Mouse (Mus musculus) heart, embryonic 12.5 days (tissue): ENCODE measurements around the gene Rora. TPM values are rescaled to one million over a fixed set of nuclear protein-coding genes. Genes with fewer than 3 reads are reported as not detected.

Experiments used
- ATAC-seq: fragments of 200-750 bp; cut with Nextera tagmentation; 2 replicates; pipeline ENCODE4 v1.8.0; 2017; ENCODE audit warnings: moderate TSS enrichment, moderate library complexity; ENCODE audit not compliant: insufficient number of reproducible peaks, low FRiP score
- H3K27ac ChIP-seq: fragments of 300-500 bp; sonication (generic); 2 replicates; pipeline ENCODE4 v1.5.1; 2016; ENCODE audit warnings: mild to moderate bottlenecking, moderate library complexity; ENCODE audit not compliant: poor library complexity, severe bottlenecking
- H3K27me3 ChIP-seq: fragments of 300-500 bp; sonication (generic); replicated peaks from 2 replicates; pipeline ENCODE4 v1.6.1; 2016; ENCODE audit warnings: mild to moderate bottlenecking, moderate library complexity
- H3K36me3 ChIP-seq: fragments of 300-500 bp; sonication (generic); 2 replicates; pipeline ENCODE4 v1.6.1; 2016; ENCODE audit warnings: mild to moderate bottlenecking, moderate library complexity
- H3K4me1 ChIP-seq: fragments of 300-500 bp; sonication (generic); replicated peaks from 2 replicates; pipeline ENCODE4 v1.6.1; 2016; ENCODE audit warnings: mild to moderate bottlenecking
- H3K4me2 ChIP-seq: fragments of 300-500 bp; sonication (generic); 2 replicates; pipeline ENCODE4 v1.6.1; 2016; ENCODE audit warnings: mild to moderate bottlenecking, moderate library complexity
- H3K4me3 ChIP-seq: fragments of 300-500 bp; sonication (generic); 2 replicates; pipeline ENCODE4 v1.5.1; 2016; ENCODE audit warnings: mild to moderate bottlenecking
- H3K9ac ChIP-seq: fragments of 300-500 bp; sonication (generic); 2 replicates; pipeline ENCODE4 v1.6.1; 2016; ENCODE audit warnings: mild to moderate bottlenecking, moderate library complexity
- H3K9me3 ChIP-seq: fragments of 300-500 bp; sonication (generic); replicated peaks from 2 replicates; pipeline ENCODE4 v1.6.1; 2016; ENCODE audit warnings: mild to moderate bottlenecking, moderate library complexity
- WGBS: fragments of 180-500 bp; shearing (Covaris S2); methylation state at CpG from one replicate; pipeline ENCODE4 v1.1.7; 2016; 5-methylcytosine and 5-hydroxymethylcytosine counted together
- polyA plus RNA-seq: library from polyadenylated mRNA; unstranded; fragments of >200 nt; fragmentation: Nextera tagmentation; extraction: Ambion mirVana; gene quantifications from 2 replicates; pipeline ENCODE4 v1.2.1, GENCODE M21; 2016

Gene Rora
- polyA plus RNA-seq, 1 experiment from 2014 or later = 7.6 TPM

DNA sequence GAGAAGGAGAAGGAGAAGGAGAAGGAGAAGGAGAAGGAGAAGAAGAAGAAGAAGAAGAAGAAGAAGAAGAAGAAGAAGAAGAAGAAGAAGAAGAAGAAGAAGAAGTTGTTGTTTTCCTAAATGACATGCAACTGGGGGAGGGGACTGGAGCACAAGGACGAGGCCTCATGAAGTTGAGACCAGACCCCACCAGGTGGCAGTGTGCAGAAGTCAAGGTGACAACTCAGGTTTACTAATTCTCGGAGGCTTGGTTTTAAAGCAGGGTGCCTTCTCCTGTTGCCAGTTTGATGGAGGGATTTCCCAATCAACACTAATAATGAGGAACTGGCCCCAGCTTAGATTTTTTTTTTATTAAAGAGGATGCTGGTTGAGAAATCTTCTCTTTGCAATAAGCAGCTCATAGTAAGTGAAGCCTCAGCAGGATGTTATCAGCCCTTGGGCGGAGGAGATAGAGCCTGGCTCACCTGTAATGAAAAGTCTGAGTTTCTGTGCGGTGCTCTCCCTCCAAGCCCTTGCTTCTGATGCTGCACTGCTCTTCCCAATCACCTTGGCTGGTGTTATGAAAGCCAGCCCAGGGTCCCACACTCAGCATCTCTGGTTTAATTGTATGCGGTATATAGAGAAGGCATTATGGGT, 303.5 kb downstream of the Rora start:
- ATAC-seq = no peak
- H3K4me1 ChIP-seq = 0 out of 2 replicates have a peak, but pooled peaks cover 4% of the 10 kb centered on the region
- WGBS = 53% methylated on average over 5 of the region's 5 CpGs

DNA sequence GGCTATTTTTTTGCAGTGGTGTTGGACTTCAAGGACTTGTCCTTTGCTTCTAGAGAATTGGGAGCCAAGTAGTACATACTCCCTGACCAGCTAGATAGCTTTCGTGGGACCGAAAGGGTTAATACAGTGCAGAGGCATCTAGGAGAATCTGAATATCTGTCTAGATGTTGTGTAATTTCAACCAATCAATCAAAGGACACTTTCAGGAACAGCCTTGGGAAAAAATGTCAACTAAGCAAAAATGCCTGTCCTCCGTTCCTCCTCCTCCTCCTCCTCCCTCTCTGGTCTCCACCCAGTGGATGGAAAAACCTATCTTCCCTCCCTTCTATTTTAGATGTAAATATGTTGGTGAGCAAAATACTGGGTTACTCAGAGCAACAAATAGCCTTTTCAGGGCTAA, 304.2 kb downstream of the Rora start:
- H3K36me3 ChIP-seq = no peaks in the 10 kb centered on the region
- H3K4me2 ChIP-seq = no peak overlapping the region
- no peak overlapping the region for H3K27ac ChIP-seq
- no peaks in the 10 kb centered on the region for H3K27me3 ChIP-seq
- 0 out of 2 replicates have a peak, but pooled peaks cover 4% of the 10 kb centered on the region for H3K4me1 ChIP-seq
- no peak for ATAC-seq
- H3K4me3 ChIP-seq = no peak overlapping the region
- WGBS = 89% methylated on average over 3 of the region's 3 CpGs
- no peak overlapping the region for H3K9ac ChIP-seq
- H3K9me3 ChIP-seq = no peaks in the 10 kb centered on the region

More for the DNA sequence above, 303.5 kb downstream of the Rora start:
- H3K4me3 ChIP-seq = no peak overlapping the region
- H3K4me2 ChIP-seq = no peak overlapping the region
- no peak overlapping the region for H3K9ac ChIP-seq
- H3K27ac ChIP-seq = no peak overlapping the region
- no peaks in the 10 kb centered on the region for H3K27me3 ChIP-seq
- H3K36me3 ChIP-seq = no peaks in the 10 kb centered on the region
- no peaks in the 10 kb centered on the region for H3K9me3 ChIP-seq

GRCm38 (mm10) chr9:68958919-68959318, 305.3 kb downstream of the Rora start:
- ATAC-seq = no peak
- Histone ChIP-seq H3K4me2 (no peak overlapping the region), H3K27me3 (no peaks in the 10 kb centered on the region), H3K4me1 (0 out of 2 replicates have a peak, but pooled peaks cover 4% of the 10 kb centered on the region), H3K36me3 (no peaks in the 10 kb centered on the region), H3K9me3 (no peaks in the 10 kb centered on the region), H3K9ac (no peak overlapping the region), H3K27ac (no peak overlapping the region), H3K4me3 (no peak overlapping the region)
- WGBS = 63% methylated on average over 5 of the region's 5 CpGs

- Histone ChIP-seq H3K36me3 (no peaks in the 10 kb centered on the region), H3K4me3 (no peak overlapping the region), H3K4me1 (0 out of 2 replicates have a peak, but pooled peaks cover under 1% of the 10 kb centered on the region), H3K4me2 (no peak overlapping the region), H3K27ac (no peak overlapping the region), H3K9ac (no peak overlapping the region), H3K27me3 (no peaks in the 10 kb centered on the region), H3K9me3 (no peaks in the 10 kb centered on the region)
- WGBS = 85% methylated on average over 5 of the region's 5 CpGs
- no peak for ATAC-seq
These were observed 310.3 kb downstream of the Rora start for GRCm38 (mm10) chr9:68963898-68964297.

DNA sequence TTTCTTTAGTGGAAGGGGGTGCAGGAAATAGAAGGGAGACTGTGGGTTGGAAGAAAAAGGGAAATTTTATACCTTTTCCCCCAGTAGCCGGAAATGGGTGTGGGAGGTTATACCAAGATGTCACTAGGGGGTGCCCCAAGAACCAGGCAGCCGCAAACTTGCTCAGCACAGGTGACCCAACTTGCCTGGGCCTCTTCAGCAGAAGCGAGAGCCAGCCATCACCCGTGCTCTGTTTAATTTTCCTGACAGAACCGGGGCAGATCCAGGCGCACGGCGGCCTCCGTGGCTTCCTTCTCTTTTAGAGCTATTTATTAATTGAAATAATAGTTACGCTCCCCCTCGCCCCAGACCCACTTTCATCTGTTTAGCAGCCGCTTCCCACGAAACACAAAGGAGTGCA, 313.0 kb downstream of the Rora start:
- Histone ChIP-seq H3K4me2 (no peak overlapping the region), H3K36me3 (no peaks in the 10 kb centered on the region), H3K4me1 (peaks cover 14% of the 10 kb centered on the region), H3K9me3 (no peaks in the 10 kb centered on the region), H3K27me3 (no peaks in the 10 kb centered on the region), H3K27ac (no peak overlapping the region), H3K4me3 (no peak overlapping the region), H3K9ac (no peak overlapping the region)
- no peak for ATAC-seq
- 55% methylated on average over 13 of the region's 13 CpGs for WGBS

- no peak overlapping the region for H3K4me3 ChIP-seq
- H3K36me3 ChIP-seq = no peaks in the 10 kb centered on the region
- ATAC-seq = no peak
- no peak overlapping the region for H3K4me2 ChIP-seq
- H3K27me3 ChIP-seq = no peaks in the 10 kb centered on the region
- 70% methylated on average over 6 of the region's 6 CpGs for WGBS
- no peak overlapping the region for H3K27ac ChIP-seq
- H3K9me3 ChIP-seq = no peaks in the 10 kb centered on the region
- no peak overlapping the region for H3K9ac ChIP-seq
- H3K4me1 ChIP-seq = peaks cover 14% of the 10 kb centered on the region
These were observed 316.5 kb downstream of the Rora start for GRCm38 (mm10) chr9:68970074-68970473.

DNA sequence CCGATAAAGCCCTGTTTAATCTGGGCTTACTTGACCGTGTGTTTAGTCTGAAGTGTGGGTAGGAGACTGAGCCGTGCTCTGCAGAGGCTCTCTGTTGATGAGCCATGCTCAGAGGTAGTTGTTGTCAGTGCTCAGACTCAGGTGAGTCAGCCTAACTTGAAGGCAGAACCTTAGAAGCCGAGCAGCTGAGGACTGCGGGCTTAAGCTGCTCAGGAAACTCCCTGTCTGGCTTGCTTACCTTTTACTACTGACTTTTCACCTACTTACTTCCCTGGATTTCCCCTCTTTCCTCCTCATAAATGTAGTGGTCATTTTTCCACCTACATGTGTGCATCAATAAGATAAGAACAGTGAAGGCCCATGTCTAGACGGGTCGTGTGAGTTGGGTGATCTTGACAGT, 318.7 kb downstream of the Rora start:
- no peak overlapping the region for H3K27ac ChIP-seq
- WGBS = 82% methylated on average over 7 of the region's 7 CpGs
- ATAC-seq = no peak
- no peaks in the 10 kb centered on the region for H3K36me3 ChIP-seq
- no peaks in the 10 kb centered on the region for H3K27me3 ChIP-seq
- no peak overlapping the region for H3K4me2 ChIP-seq
- peaks cover 14% of the 10 kb centered on the region for H3K4me1 ChIP-seq
- H3K9ac ChIP-seq = no peak overlapping the region
- no peaks in the 10 kb centered on the region for H3K9me3 ChIP-seq
- no peak overlapping the region for H3K4me3 ChIP-seq

DNA sequence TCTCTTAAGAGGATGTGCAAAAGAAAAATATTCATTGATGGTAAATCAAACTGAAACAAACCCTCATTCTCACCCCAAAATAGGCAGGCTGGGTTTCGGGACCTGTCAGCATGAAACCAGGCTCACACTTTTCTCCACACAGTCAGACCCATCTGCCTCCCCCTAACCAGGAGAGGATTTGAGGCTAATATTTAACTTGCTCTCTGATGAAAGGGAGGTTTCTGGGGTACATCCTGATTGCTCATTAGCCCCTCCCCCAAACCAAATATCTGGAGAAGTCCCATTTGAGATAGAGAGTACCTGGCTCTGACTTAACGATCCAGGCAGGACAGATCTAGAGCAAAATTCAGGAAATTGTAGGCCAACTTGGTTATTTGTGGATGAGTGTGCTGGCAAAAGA, 320.9 kb downstream of the Rora start:
- ATAC-seq = no peak
- Histone ChIP-seq H3K27ac (no peak overlapping the region), H3K4me1 (peaks cover 8% of the 10 kb centered on the region), H3K4me2 (no peak overlapping the region), H3K9me3 (no peaks in the 10 kb centered on the region), H3K9ac (no peak overlapping the region), H3K4me3 (no peak overlapping the region), H3K27me3 (no peaks in the 10 kb centered on the region; the same call in 1 of the 2 replicates), H3K36me3 (no peaks in the 10 kb centered on the region)
- 80% methylated on average over 2 of the region's 2 CpGs for WGBS

DNA sequence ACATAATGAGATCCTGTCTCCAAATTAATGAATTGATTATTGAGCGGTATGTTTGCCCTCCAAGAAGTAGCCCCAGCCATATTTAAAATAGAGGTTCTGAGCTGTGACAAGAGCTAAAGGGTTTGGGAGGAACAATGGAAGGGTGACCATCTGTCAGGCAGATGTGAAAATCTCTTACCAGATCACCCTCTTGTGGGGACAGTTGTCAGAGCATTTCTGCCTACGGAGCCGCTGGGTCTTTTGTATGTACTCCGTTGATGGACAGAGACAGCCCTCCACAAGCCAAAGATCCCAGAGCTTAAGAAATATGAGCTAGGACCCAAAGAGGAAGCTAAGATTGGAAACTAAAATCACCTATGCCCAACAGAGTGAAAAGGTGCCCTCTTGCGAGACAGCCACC, 322.6 kb downstream of the Rora start:
- no peak overlapping the region for H3K4me3 ChIP-seq
- H3K27ac ChIP-seq = no peak overlapping the region
- no peak for ATAC-seq
- H3K36me3 ChIP-seq = no peaks in the 10 kb centered on the region
- no peak overlapping the region for H3K9ac ChIP-seq
- H3K9me3 ChIP-seq = no peaks in the 10 kb centered on the region
- 74% methylated on average over 5 of the region's 5 CpGs for WGBS
- no peak overlapping the region for H3K4me2 ChIP-seq
- H3K27me3 ChIP-seq = no peaks in the 10 kb centered on the region; the same call in 1 of the 2 replicates
- no peaks in the 10 kb centered on the region for H3K4me1 ChIP-seq

- Histone ChIP-seq H3K36me3 (no peaks in the 10 kb centered on the region), H3K27me3 (no peaks in the 10 kb centered on the region; the same call in 1 of the 2 replicates), H3K9me3 (no peaks in the 10 kb centered on the region), H3K4me2 (no peak overlapping the region), H3K4me1 (no peaks in the 10 kb centered on the region), H3K9ac (no peak overlapping the region), H3K4me3 (no peak overlapping the region), H3K27ac (no peak overlapping the region)
- 61% methylated on average over 4 of the region's 4 CpGs for WGBS
- no peak for ATAC-seq
These were observed 323.3 kb downstream of the Rora start for GRCm38 (mm10) chr9:68976851-68977250.

DNA sequence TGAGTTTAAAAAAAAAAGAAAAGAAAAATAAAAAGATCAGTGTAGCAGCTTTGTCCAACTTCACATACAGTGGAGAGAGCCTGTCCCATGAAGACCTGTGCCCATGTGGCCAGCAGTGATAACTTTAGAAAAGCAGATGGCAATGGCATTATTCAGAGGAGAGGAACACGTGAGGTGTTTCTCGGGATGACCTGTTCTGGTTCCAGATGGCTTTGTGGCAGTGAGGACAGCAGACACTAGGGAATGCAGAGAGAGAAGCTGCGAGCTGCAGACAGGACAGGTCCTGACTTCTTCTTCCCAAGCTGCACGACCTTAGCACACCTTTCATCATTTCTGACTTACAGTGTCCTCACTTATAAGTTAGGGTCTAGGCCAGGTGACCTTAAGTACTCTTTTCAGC, 325.1 kb downstream of the Rora start:
- Histone ChIP-seq H3K9me3 (no peaks in the 10 kb centered on the region), H3K4me3 (no peak overlapping the region), H3K4me2 (no peak overlapping the region), H3K27ac (no peak overlapping the region), H3K27me3 (peaks cover 2% of the 10 kb centered on the region; the same call in 1 of the 2 replicates), H3K36me3 (no peaks in the 10 kb centered on the region), H3K4me1 (no peaks in the 10 kb centered on the region), H3K9ac (no peak overlapping the region)
- 65% methylated on average over 4 of the region's 4 CpGs for WGBS
- ATAC-seq = no peak

DNA sequence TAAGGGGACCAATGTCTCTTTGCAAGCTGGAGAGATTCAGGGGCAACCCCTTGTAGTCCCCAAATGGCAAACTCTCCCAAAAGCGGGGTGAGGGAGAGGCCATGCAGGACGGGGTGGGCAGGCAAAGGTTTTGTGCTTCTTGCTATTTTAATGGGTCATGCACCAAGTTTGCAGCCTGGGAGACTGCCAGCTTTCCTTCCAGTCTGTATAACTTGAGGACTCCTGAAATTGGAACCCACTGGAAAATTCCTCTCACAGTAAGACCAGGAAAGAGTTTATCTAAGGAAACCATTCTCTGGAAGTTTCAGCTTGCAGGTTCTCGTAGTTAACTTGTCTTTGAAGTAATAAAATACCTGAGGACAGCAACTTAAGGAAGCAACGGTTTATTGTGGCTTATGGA, 326.5 kb downstream of the Rora start:
- Histone ChIP-seq H3K27ac (no peak overlapping the region), H3K36me3 (no peaks in the 10 kb centered on the region), H3K4me3 (no peak overlapping the region), H3K9ac (no peak overlapping the region), H3K4me1 (no peaks in the 10 kb centered on the region), H3K27me3 (peaks cover 6% of the 10 kb centered on the region; the same call in 1 of the 2 replicates), H3K4me2 (no peak overlapping the region), H3K9me3 (no peaks in the 10 kb centered on the region)
- 66% methylated on average over 4 of the region's 4 CpGs for WGBS
- ATAC-seq = no peak
